Mouse (Mus musculus): ENCODE data around the gene Scaf8.

DNA sequence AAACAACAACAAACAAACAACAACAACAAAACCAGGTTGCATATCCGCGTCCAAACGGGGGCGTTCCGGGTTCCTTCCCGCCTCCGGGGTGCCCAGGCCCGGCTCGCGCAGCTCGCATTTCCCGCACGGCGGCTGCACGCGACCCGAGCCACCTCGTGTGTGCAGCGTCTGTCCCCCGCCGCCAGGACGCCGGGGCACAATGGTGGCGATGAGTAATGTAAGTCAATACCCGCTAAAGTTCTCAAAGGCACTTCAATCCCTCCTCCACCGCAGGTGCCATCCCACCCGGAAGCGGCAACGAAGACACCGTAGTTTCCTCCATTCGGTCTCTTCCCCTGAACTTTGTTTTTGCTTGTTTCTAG is 433 bp upstream of the Scaf8 start:
- no peak for TF ChIP-seq EP300 (IDR thresholded peaks at IDR 0.05; ENCODE audit: low read length)
- TF ChIP-seq CTCF (conservative IDR thresholded peaks at IDR 0.05 in 1 of 2, IDR thresholded peaks at IDR 0.05 in 1 of 2; ENCODE audit: low read depth in 2 of 2, low read length in 2 of 2) = no peak; a peak in 1 of 4 replicates
- no peak for TF ChIP-seq ZKSCAN1 (IDR thresholded peaks at IDR 0.05; ENCODE audit: borderline replicate concordance, low read depth, low read length)
